Mouse (Mus musculus): ENCODE data around the gene Arhgef10l. TPM values are rescaled to one million over a fixed set of nuclear protein-coding genes. Genes with fewer than 3 reads are reported as not detected.

Gene Arhgef10l
- polyA plus RNA-seq, 2 experiments = 2.4 to 2.5 TPM

GRCm38 (mm10) chr4:140680731-140681397 lies 15.1 kb upstream of the Arhgef10l start:
- Histone ChIP-seq H3K4me3 (ENCODE audit: insufficient read depth in 1 of 2, low read depth in 2 of 2, low read length in 2 of 2) (no peak overlapping the region), H3K4me2 (ENCODE audit: low read depth) (no peak overlapping the region), H3K9ac (replicated peaks) (no peak overlapping the region), H3K9me3 (ENCODE audit: control insufficient read depth, low read length) (no peaks in the 10 kb centered on the region), H3K36me3 (replicated peaks; ENCODE audit: control insufficient read depth, insufficient read depth, low read depth) (no peaks in the 10 kb centered on the region), H3K27me3 (ENCODE audit: control insufficient read depth, insufficient read depth, low read length) (no peaks in the 10 kb centered on the region), H3K4me1 (replicated peaks; ENCODE audit: control insufficient read depth in 2 of 2, insufficient read depth in 2 of 2, low read length in 1 of 2) (peaks cover 22 to 41% of the 10 kb centered on the region in 2 experiments), H3K27ac (peak overlapping the region; percentile 52)
- ATAC-seq (ENCODE audit: insufficient read depth) = no peak
- TF ChIP-seq EP300 (IDR thresholded peaks at IDR 0.05; ENCODE audit: low read depth) = no peak
- no peak for TF ChIP-seq CTCF (IDR thresholded peaks at IDR 0.05; ENCODE audit: low read depth)
- DNase-seq (ENCODE audit: low read depth in 3 of 3, low spot score in 3 of 3) = no peak
- 37% methylated on average over 8 of the region's 8 CpGs for WGBS (ENCODE audit: insufficient replicate concordance)

GRCm38 (mm10) chr4:140679723-140680380 lies 14.0 kb upstream of the Arhgef10l start:
- Histone ChIP-seq H3K4me2 (ENCODE audit: low read depth) (peak overlapping the region; percentile 61), H3K36me3 (replicated peaks; ENCODE audit: control insufficient read depth, insufficient read depth, low read depth) (no peaks in the 10 kb centered on the region), H3K9ac (replicated peaks) (peak overlapping the region; percentile 51), H3K27me3 (ENCODE audit: control insufficient read depth, insufficient read depth, low read length) (no peaks in the 10 kb centered on the region), H3K4me1 (replicated peaks; ENCODE audit: control insufficient read depth in 2 of 2, insufficient read depth in 2 of 2, low read length in 1 of 2) (peaks cover 15 to 32% of the 10 kb centered on the region in 2 experiments), H3K9me3 (ENCODE audit: control insufficient read depth, low read length) (no peaks in the 10 kb centered on the region), H3K27ac (no peak overlapping the region), H3K4me3 (ENCODE audit: insufficient read depth in 1 of 2, low read depth in 2 of 2, low read length in 2 of 2) (peak overlapping the region; percentile 32 to 33)
- 18% methylated on average over 18 of the region's 18 CpGs for WGBS (ENCODE audit: insufficient replicate concordance)
- TF ChIP-seq EP300 (IDR thresholded peaks at IDR 0.05; ENCODE audit: low read depth) = no peak
- TF ChIP-seq CTCF (IDR thresholded peaks at IDR 0.05; ENCODE audit: low read depth) = peak; percentile 91
- DNase-seq (ENCODE audit: low read depth in 3 of 3, low spot score in 3 of 3) (peak; percentile 58 to 69 (median 62)), ATAC-seq (ENCODE audit: insufficient read depth) (no peak)

GRCm38 (mm10) chr4:140679038-140679437 lies 13.2 kb upstream of the Arhgef10l start:
- no peak overlapping the region for H3K9ac ChIP-seq (replicated peaks)
- H3K4me3 ChIP-seq (ENCODE audit: insufficient read depth in 1 of 2, low read depth in 2 of 2, low read length in 2 of 2) = no peak overlapping the region
- ATAC-seq (ENCODE audit: insufficient read depth) (no peak), DNase-seq (ENCODE audit: low read depth in 3 of 3, low spot score in 3 of 3) (no peak)
- H3K9me3 ChIP-seq (ENCODE audit: control insufficient read depth, low read length) = no peaks in the 10 kb centered on the region
- no peak for TF ChIP-seq EP300 (IDR thresholded peaks at IDR 0.05; ENCODE audit: low read depth)
- TF ChIP-seq CTCF (IDR thresholded peaks at IDR 0.05; ENCODE audit: low read depth) = peak; percentile 89
- 10% methylated on average over 5 of the region's 5 CpGs for WGBS (ENCODE audit: insufficient replicate concordance)
- peaks cover 11 to 25% of the 10 kb centered on the region in 2 experiments for H3K4me1 ChIP-seq (replicated peaks; ENCODE audit: control insufficient read depth in 2 of 2, insufficient read depth in 2 of 2, low read length in 1 of 2)
- no peaks in the 10 kb centered on the region for H3K27me3 ChIP-seq (ENCODE audit: control insufficient read depth, insufficient read depth, low read length)
- H3K36me3 ChIP-seq (replicated peaks; ENCODE audit: control insufficient read depth, insufficient read depth, low read depth) = no peaks in the 10 kb centered on the region
- no peak overlapping the region for H3K4me2 ChIP-seq (ENCODE audit: low read depth)
- no peak overlapping the region for H3K27ac ChIP-seq

GRCm38 (mm10) chr4:140674345-140674926 lies 8.6 kb upstream of the Arhgef10l start:
- no peak overlapping the region for H3K4me2 ChIP-seq (ENCODE audit: low read depth)
- 28% methylated on average over 13 of the region's 13 CpGs for WGBS (ENCODE audit: insufficient replicate concordance)
- H3K4me3 ChIP-seq (ENCODE audit: insufficient read depth in 1 of 2, low read depth in 2 of 2, low read length in 2 of 2) = no peak overlapping the region
- no peaks in the 10 kb centered on the region for H3K9me3 ChIP-seq (ENCODE audit: control insufficient read depth, low read length)
- no peak overlapping the region for H3K9ac ChIP-seq (replicated peaks)
- no peaks in the 10 kb centered on the region for H3K36me3 ChIP-seq (replicated peaks; ENCODE audit: control insufficient read depth, insufficient read depth, low read depth)
- DNase-seq (ENCODE audit: low read depth in 3 of 3, low spot score in 3 of 3) = peak; percentile 58 to 60 (median 58)
- TF ChIP-seq EP300 (IDR thresholded peaks at IDR 0.05; ENCODE audit: low read depth) (no peak), CTCF (IDR thresholded peaks at IDR 0.05; ENCODE audit: low read depth) (peak; percentile 94)
- peaks cover 0 to 2% of the 10 kb centered on the region in 2 experiments; a peak in 2 of 4 replicates for H3K4me1 ChIP-seq (replicated peaks; ENCODE audit: control insufficient read depth in 2 of 2, insufficient read depth in 2 of 2, low read length in 1 of 2)
- no peaks in the 10 kb centered on the region for H3K27me3 ChIP-seq (ENCODE audit: control insufficient read depth, insufficient read depth, low read length)
- ATAC-seq (ENCODE audit: insufficient read depth) = peak; percentile 31; the same call in 1 of the 2 replicates
- H3K27ac ChIP-seq = no peak overlapping the region

Data from liver, embryonic 14.5 days (tissue).